Mouse (Mus musculus): ENCODE measurements around the gene Vldlr. TPM values are rescaled to one million over a fixed set of nuclear protein-coding genes. Genes with fewer than 3 reads are reported as not detected.

The Vldlr gene
- 10 to 100 TPM; 50.5 to 54.4 (median 52.9) TPM for total RNA-seq (2022)

- DNase-seq (ENCODE audit: low spot score in 2 of 2) = no peak
Observed at GRCm38 (mm10) chr19:27216318-27216717, at the start of gene Vldlr. TSS of gene Vldlr (plus strand) at chr19:27216484.

- no peak for DNase-seq (ENCODE audit: low spot score in 2 of 2)
Observed at GRCm38 (mm10) chr19:27167601-27168319, 48.5 kb upstream of the Vldlr start.

DNA sequence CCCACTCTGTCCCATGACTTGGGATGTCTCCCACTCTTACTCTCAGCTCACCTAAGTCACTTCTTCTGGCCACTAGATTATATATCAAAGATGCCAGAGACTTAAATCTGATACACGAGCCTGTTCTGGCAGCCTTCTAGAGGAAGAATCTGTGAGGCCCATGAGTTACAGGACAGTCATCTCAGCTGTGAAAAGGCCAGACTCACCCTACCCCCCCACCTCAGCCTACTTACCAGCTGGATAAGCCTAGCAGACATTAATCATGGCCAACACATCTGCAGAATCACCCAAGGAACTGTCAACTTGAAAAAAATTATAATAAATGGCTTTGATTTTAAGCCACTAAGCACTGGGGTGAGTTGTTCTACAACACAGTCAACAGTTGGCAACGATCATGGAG, 42.4 kb upstream of the Vldlr start:
- no peak for DNase-seq (ENCODE audit: low spot score in 2 of 2)

- no peak for DNase-seq (ENCODE audit: low spot score in 2 of 2)
Observed at GRCm38 (mm10) chr19:27175617-27176016, 40.7 kb upstream of the Vldlr start.

DNA sequence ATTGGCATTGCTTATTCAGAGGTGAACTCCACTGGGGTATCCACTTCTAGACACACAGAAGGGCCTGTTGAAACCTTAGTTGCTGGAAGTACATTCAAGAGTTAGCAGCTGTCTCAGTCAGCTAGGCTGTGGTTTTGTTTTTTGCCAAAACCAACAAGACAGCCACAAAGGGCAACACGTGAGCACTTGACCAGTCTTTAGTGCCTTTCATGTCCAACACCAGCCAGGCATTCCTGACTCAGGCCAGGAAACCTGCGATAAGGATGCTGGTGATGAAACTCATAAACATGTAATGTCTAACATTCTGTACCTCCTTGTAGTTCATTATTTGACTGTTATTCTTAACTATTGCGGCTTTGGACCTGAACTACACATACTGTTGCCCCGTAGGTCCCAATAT, 39.7 kb upstream of the Vldlr start:
- no peak for DNase-seq (ENCODE audit: low spot score in 2 of 2)

DNA sequence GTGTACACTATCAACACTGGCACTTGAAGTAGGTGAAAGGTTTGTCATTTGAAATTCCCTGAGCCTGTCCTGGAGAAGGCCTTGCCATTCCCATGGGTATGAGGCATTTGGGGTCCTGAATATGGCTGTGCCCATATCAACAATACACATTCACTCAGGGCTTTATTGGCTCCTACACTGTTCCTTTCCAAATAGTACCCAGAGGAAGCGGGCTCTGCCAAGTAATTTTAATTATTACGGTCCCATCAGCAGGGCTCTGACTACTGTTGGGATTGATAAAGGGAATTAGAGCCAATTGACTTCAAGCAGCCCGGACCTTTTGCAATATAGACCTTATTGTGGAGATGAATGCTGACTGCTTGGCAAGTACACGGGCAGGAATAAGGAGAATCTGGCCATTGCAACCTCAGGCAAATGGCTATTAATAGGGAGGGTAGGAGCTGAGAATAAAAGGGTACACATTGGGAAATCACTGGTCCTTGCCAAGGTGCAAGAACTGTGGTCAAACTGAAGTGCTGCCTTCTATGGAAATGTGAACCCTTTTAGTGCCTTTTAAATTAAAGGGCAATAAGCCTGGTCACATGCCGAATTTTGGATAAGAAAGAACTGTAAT, 38.0 kb upstream of the Vldlr start:
- no peak for DNase-seq (ENCODE audit: low spot score in 2 of 2)

DNA sequence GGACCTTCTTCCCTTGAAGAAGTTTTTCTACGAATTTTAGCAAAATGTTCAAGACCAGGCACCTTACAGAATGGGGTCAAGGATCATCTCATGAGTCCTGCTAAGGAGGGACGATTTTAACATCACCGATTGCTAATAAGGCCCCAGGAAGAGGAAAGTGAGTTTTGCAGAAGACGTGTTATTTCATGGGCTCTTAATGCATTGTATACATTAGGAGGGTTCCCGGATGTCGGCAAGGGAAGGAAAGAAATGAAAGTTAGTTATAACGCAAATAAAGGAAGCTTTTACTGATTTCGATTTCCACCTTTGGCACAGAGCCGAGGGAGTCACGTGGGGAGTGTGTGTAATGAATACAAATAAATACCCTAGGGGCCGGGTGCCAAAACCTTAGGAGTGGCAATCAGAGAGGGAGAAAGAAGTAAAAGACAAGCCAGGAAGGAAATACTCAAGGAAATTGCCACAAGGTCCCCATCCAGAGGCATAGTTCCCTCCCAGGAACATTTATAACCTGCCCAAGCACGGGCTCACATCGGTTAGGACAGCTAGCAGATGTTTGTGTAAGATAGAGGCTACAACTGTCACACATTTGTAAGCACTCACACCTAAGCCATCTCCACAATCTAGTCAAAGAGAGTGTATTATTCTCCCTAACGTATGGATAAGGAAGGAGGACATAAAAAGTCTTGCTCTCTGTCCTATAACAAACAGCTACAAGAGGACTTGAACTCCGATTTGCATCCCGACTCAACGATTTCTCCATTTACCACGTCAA, 35.7 kb upstream of the Vldlr start:
- DNase-seq (ENCODE audit: low spot score in 2 of 2) = no peak

GRCm38 (mm10) chr19:27183511-27183910, 32.8 kb upstream of the Vldlr start:
- DNase-seq (ENCODE audit: low spot score in 2 of 2) = no peak

DNA sequence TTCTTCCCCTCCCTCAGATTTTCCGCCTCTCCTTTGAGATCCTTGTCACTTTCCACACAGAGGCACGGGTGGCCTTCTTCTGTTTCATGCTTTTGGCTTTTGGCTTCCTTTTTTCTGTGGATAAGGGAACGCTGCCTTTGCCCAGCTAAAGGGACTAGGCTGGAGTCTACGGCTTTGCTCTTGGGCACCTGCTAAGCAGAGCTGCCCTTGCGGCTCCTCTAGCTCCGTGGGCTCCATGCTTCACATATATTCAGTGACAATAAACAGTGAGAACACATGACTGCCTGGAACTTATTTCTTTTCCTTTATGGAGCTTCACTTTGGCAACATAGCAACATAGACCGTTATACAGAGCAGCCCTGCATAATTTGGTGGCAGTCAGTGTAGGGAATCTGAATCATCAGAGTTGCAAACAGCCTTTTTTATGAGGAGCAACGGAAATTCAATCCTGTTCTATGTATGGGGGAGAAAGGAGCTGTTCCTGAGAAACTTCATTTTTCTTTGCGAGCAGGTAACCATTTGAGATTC, 12.5 kb upstream of the Vldlr start:
- DNase-seq (ENCODE audit: low spot score in 2 of 2) = no peak

- DNase-seq (ENCODE audit: low spot score in 2 of 2) = no peak
Observed at GRCm38 (mm10) chr19:27210991-27211390, 5.3 kb upstream of the Vldlr start.

GRCm38 (mm10) chr19:27215596-27215995, 688 bp upstream of the Vldlr start:
- DNase-seq (ENCODE audit: low spot score in 2 of 2) = no peak

DNA sequence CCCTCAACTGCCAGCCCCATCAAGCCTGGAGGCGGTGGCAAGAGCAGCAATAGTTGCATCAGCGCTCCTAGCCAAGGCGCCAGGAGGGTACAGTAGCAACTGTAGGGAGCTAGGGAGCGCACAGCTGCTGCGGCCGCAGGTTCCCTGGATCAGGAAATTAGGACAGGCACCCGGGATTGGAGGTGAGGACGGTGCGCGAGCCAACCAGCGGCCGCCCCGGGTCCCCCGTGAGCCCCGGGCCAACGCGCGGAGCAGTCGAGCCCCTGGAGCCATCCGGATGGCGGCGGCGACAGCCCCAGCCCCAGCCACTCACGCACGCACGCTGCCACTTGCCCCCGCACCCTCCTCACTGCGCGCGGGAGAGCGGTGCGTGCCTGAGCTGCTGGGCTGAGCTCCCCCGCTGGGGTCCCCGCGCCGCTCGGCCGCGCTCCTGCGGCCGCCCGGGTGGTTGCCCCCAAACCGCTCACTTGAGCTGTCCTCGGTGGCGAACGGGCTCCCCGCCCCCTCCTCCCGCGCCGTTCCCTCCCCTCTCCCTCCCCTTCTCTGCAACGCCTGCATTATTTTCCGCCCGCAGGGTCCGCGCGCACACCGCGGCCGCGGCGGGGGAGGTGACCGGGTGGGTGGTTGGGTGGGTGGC, 601 bp downstream of the Vldlr start:
- DNase-seq (ENCODE audit: low spot score in 2 of 2) = peak; percentile 64 to 69

DNA sequence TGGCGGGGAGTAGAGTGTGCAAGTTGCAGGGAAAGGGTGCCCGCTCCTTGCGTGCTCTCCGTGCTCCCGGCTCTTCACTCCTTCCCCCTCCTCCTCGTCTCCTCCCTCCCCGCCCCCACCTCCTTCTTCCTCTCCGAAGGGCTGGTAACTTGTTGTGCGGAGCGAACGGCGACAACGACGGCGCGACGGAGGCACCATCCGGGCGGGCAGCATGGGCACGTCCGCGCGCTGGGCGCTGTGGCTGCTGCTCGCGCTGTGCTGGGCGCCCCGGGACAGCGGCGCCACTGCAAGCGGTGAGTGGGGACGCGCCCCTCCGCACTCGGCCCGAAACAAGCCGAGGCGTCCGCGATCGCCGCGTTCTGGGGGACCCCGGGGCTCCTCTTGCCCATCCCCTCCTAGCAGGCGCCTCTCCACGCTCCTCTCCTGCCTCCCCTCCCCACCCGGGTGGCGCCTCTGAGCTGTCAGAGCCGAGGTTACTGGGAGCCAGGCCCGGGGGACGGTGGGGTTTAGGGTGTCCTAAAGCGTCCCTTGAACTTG, 1.2 kb downstream of the Vldlr start:
- peak; percentile 50 to 54 for DNase-seq (ENCODE audit: low spot score in 2 of 2)

- DNase-seq (ENCODE audit: low spot score in 2 of 2) = peak; percentile 25 to 44
Observed at GRCm38 (mm10) chr19:27217941-27218411, 1.7 kb downstream of the Vldlr start.

GRCm38 (mm10) chr19:27218561-27219262, 2.4 kb downstream of the Vldlr start:
- DNase-seq (ENCODE audit: low spot score in 2 of 2) = peak; percentile 48 to 62

- no peak for DNase-seq (ENCODE audit: low spot score in 2 of 2)
Observed at GRCm38 (mm10) chr19:27219586-27219985, 3.3 kb downstream of the Vldlr start.

- DNase-seq (ENCODE audit: low spot score in 2 of 2) = no peak
Observed at GRCm38 (mm10) chr19:27223046-27223445, 6.8 kb downstream of the Vldlr start.

- DNase-seq (ENCODE audit: low spot score in 2 of 2) = no peak
Observed at GRCm38 (mm10) chr19:27224356-27224755, 8.1 kb downstream of the Vldlr start.

DNA sequence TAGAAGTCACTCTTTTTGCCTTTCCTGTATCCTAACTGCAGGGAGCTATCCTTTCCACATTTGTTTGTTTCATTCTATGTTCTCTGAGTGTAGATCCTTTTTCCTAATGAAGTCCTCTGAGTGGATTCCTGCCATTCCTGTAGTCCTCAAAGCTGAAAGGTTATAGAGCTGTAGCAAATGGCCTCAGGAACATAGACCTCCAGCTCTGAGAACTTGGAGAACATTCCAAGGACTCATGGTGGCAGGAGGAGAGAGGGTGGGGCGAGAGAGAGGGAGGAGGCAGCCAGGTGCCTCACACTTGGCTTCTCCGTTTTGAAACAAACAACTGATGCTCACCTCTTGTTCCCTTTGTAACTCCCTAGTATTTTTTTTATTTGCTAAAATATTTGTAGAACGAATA, 10.3 kb downstream of the Vldlr start:
- DNase-seq (ENCODE audit: low spot score in 2 of 2) = no peak

GRCm38 (mm10) chr19:27227131-27227530, 10.8 kb downstream of the Vldlr start:
- peak in 1 of 2 experiments; percentile 61 for DNase-seq (ENCODE audit: low spot score in 2 of 2)

- DNase-seq (ENCODE audit: low spot score in 2 of 2) = no peak
Observed at GRCm38 (mm10) chr19:27228254-27228653, 12.0 kb downstream of the Vldlr start.
